Comparison of ENCODE assay signal across 17 mouse cellular contexts in genomic region chr1:60054659-60055058, GRCm38 (mm10). TPM values are rescaled to one million over a fixed set of nuclear protein-coding genes. Genes with fewer than 3 reads are reported as not detected.
DNase-seq lines count a peak whose midpoint lies in the region; ATAC-seq and TF ChIP-seq lines count a peak whose summit lies in the region.
"Had no signal": no experiment of that assay in that cellular context is flagged by ENCODE, and none has a peak within 500 bp of the region (broad histone marks: within the 10 kb centered on the region; RNA-seq: fewer than 3 reads in every experiment).

No protein-coding gene starts in this region.

- no peak overlapping the region for H3K4me2 ChIP-seq in forebrain, postnatal 0 days (ENCODE audit: low read depth)
- H3K4me2 ChIP-seq in forebrain, embryonic 13.5 days, result no peak overlapping the region
- H3K4me2 ChIP-seq in liver, embryonic 14.5 days (ENCODE audit: low read depth), result no peak overlapping the region
- H3K4me2 ChIP-seq: neural tube, embryonic 13.5 days had no signal

- no peaks in the 10 kb centered on the region for H3K4me1 ChIP-seq in forebrain, postnatal 0 days (ENCODE audit: insufficient read depth)
- no peaks in the 10 kb centered on the region for H3K4me1 ChIP-seq in forebrain, embryonic 13.5 days
- no peaks in the 10 kb centered on the region for H3K4me1 ChIP-seq in liver, embryonic 14.5 days (replicated peaks; ENCODE audit: control insufficient read depth in 2 of 2, insufficient read depth in 2 of 2, low read length in 1 of 2)
- peaks cover 17% of the 10 kb centered on the region for H3K4me1 ChIP-seq in E14TG2a.4 (replicated peaks; ENCODE audit: low read depth, low read length)
- H3K4me1 ChIP-seq: embryonic facial prominence, embryonic 10.5 days; hindbrain, embryonic 10.5 days; neural tube, embryonic 13.5 days had no signal

- ATAC-seq in forebrain, postnatal 0 days, result no peak
- ATAC-seq in forebrain, embryonic 13.5 days, result no peak
- ATAC-seq in liver, embryonic 14.5 days (ENCODE audit: insufficient read depth), result no peak

- no peak for DNase-seq in forebrain, postnatal 0 days
- DNase-seq in liver, embryonic 14.5 days (ENCODE audit: low read depth in 3 of 3, low spot score in 3 of 3), result no peak
- no peak for DNase-seq in liver
- DNase-seq in induced T-regulatory cell, adult 2 months (ENCODE audit: low read depth), result peak; percentile 59
- no peak for DNase-seq in adrenal gland, postnatal 10 days
- no peak for DNase-seq in gastrocnemius, postnatal 10 days
- DNase-seq: cerebellum, adult 9-10 months; kidney, adult 8-10 months; layer of hippocampus, adult 9-11 months; lung, postnatal 10 days; midbrain, embryonic 14.5 days; spleen, adult 18-20 months had no signal

- TF ChIP-seq EP300 in liver, embryonic 14.5 days (IDR thresholded peaks at IDR 0.05; ENCODE audit: low read depth), result no peak

- no peaks in the 10 kb centered on the region for H3K9me3 ChIP-seq in forebrain, postnatal 0 days (ENCODE audit: low read length)
- H3K9me3 ChIP-seq in forebrain, embryonic 13.5 days (replicated peaks), result no peaks in the 10 kb centered on the region
- H3K9me3 ChIP-seq in liver, embryonic 14.5 days (ENCODE audit: control insufficient read depth, low read length), result no peaks in the 10 kb centered on the region
- H3K9me3 ChIP-seq in E14TG2a.4 (ENCODE audit: low read length), result peaks cover 6% of the 10 kb centered on the region; the same call in 1 of the 2 replicates
- H3K9me3 ChIP-seq: embryonic facial prominence, embryonic 10.5 days; hindbrain, embryonic 10.5 days; neural tube, embryonic 13.5 days had no signal

- no peak overlapping the region for H3K9ac ChIP-seq in forebrain, postnatal 0 days
- H3K9ac ChIP-seq in forebrain, embryonic 13.5 days, result no peak overlapping the region
- no peak overlapping the region for H3K9ac ChIP-seq in liver, embryonic 14.5 days (replicated peaks)
- H3K9ac ChIP-seq: neural tube, embryonic 13.5 days had no signal

- 0 out of 2 replicates have a peak, but pooled peaks have one; percentile 12 for TF ChIP-seq CTCF in forebrain, postnatal 0 days (IDR thresholded peaks at IDR 0.05; ENCODE audit: low read depth)
- peak; percentile 49 for TF ChIP-seq CTCF in liver, embryonic 14.5 days (IDR thresholded peaks at IDR 0.05; ENCODE audit: low read depth)
- TF ChIP-seq CTCF in E14TG2a.4 (conservative IDR thresholded peaks at IDR 0.05; ENCODE audit: low read length), result peak; percentile 98

- H3K36me3 ChIP-seq in forebrain, postnatal 0 days (ENCODE audit: insufficient read depth), result no peaks in the 10 kb centered on the region
- H3K36me3 ChIP-seq in forebrain, embryonic 13.5 days (ENCODE audit: poor library complexity, severe bottlenecking), result no peaks in the 10 kb centered on the region
- H3K36me3 ChIP-seq in liver, embryonic 14.5 days (replicated peaks; ENCODE audit: control insufficient read depth, insufficient read depth, low read depth), result no peaks in the 10 kb centered on the region
- no peaks in the 10 kb centered on the region for H3K36me3 ChIP-seq in E14TG2a.4 (ENCODE audit: insufficient read depth, low read length)
- H3K36me3 ChIP-seq: embryonic facial prominence, embryonic 10.5 days; hindbrain, embryonic 10.5 days; neural tube, embryonic 13.5 days had no signal

- H3K27me3 ChIP-seq in forebrain, postnatal 0 days (ENCODE audit: insufficient read depth, low read length), result no peaks in the 10 kb centered on the region
- no peaks in the 10 kb centered on the region for H3K27me3 ChIP-seq in forebrain, embryonic 13.5 days
- H3K27me3 ChIP-seq in liver, embryonic 14.5 days (ENCODE audit: control insufficient read depth, insufficient read depth, low read length), result no peaks in the 10 kb centered on the region
- H3K27me3 ChIP-seq in E14TG2a.4 (ENCODE audit: insufficient read depth, low read length), result no peaks in the 10 kb centered on the region
- H3K27me3 ChIP-seq: neural tube, embryonic 13.5 days had no signal

- 38% methylated on average over 3 of the region's 3 CpGs for WGBS in forebrain, postnatal 0 days
- WGBS in forebrain, embryonic 13.5 days, result 38% methylated on average over 3 of the region's 3 CpGs
- 27% methylated on average over 3 of the region's 3 CpGs for WGBS in liver, embryonic 14.5 days (ENCODE audit: insufficient replicate concordance)

- no peak overlapping the region for H3K27ac ChIP-seq in forebrain, postnatal 0 days (ENCODE audit: low read depth, low read length)
- H3K27ac ChIP-seq in forebrain, embryonic 13.5 days, result no peak overlapping the region
- no peak overlapping the region for H3K27ac ChIP-seq in liver, embryonic 14.5 days
- H3K27ac ChIP-seq: embryonic facial prominence, embryonic 10.5 days; hindbrain, embryonic 10.5 days; neural tube, embryonic 13.5 days had no signal

- H3K4me3 ChIP-seq in forebrain, postnatal 0 days (ENCODE audit: low read depth, low read length), result no peak overlapping the region
- no peak overlapping the region for H3K4me3 ChIP-seq in forebrain, embryonic 13.5 days
- no peak overlapping the region for H3K4me3 ChIP-seq in liver, embryonic 14.5 days (ENCODE audit: insufficient read depth in 1 of 2, low read depth in 2 of 2, low read length in 2 of 2)
- H3K4me3 ChIP-seq in E14TG2a.4 (replicated peaks; ENCODE audit: low read length), result no peak overlapping the region
- H3K4me3 ChIP-seq: embryonic facial prominence, embryonic 10.5 days; hindbrain, embryonic 10.5 days; neural tube, embryonic 13.5 days had no signal

RNA-seq across cellular contexts. Expression of gene Ica1l, which starts 11.7 kb away (rescaled TPM):
- 63.2 and 63.6 TPM in 2 replicates for total RNA-seq in forebrain, postnatal 0 days (2014; rRNA removed)
- 57.3 and 67.5 TPM in 2 replicates for polyA plus RNA-seq in forebrain, postnatal 0 days (2015; fragmentation: Nextera tagmentation; extraction: Ambion mirVana)
- 11.4 and 13.4 TPM in 2 replicates for polyA plus RNA-seq in forebrain, embryonic 13.5 days (2015; fragmentation: Nextera tagmentation; extraction: Ambion mirVana)
- 0.18 and 0.22 TPM in 2 replicates for polyA plus RNA-seq in liver, embryonic 14.5 days (2012; rRNA removed)
- polyA plus RNA-seq in liver, embryonic 14.5 days (2014; fragmentation: Nextera tagmentation; extraction: Ambion mirVana), result 0.10 and 0.61 TPM in 2 replicates
- 1 to 10 TPM; 1.8 to 2.8 TPM for total RNA-seq in adrenal gland, postnatal 10 days (2021)
- under 1 TPM; 0.35 to 0.72 TPM for total RNA-seq in gastrocnemius, postnatal 10 days (2021)

RNA-seq across cellular contexts. Expression of gene Carf, which starts 43.4 kb away (rescaled TPM):
- 15.6 and 30.2 TPM in 2 replicates for total RNA-seq in forebrain, postnatal 0 days (2014; rRNA removed)
- polyA plus RNA-seq in forebrain, postnatal 0 days (2015; fragmentation: Nextera tagmentation; extraction: Ambion mirVana), result 5.3 and 7.0 TPM in 2 replicates
- 6.6 and 6.9 TPM in 2 replicates for polyA plus RNA-seq in forebrain, embryonic 13.5 days (2015; fragmentation: Nextera tagmentation; extraction: Ambion mirVana)
- polyA plus RNA-seq in liver, embryonic 14.5 days (2012; rRNA removed), result 1.5 TPM in 2 replicates
- 1.5 and 1.9 TPM in 2 replicates for polyA plus RNA-seq in liver, embryonic 14.5 days (2014; fragmentation: Nextera tagmentation; extraction: Ambion mirVana)
- 10 to 100 TPM; 12.6 to 18.2 TPM for total RNA-seq in adrenal gland, postnatal 10 days (2021)
- total RNA-seq in gastrocnemius, postnatal 10 days (2021), result 10 to 100 TPM in 1 of 2 experiments, 1 to 10 TPM in 1; 7.7 to 11.6 TPM

RNA-seq across cellular contexts. Expression of gene Wdr12, which starts 43.8 kb away (rescaled TPM):
- 29.2 and 33.2 TPM in 2 replicates for total RNA-seq in forebrain, postnatal 0 days (2014; rRNA removed)
- 51.8 and 55.3 TPM in 2 replicates for polyA plus RNA-seq in forebrain, postnatal 0 days (2015; fragmentation: Nextera tagmentation; extraction: Ambion mirVana)
- polyA plus RNA-seq in forebrain, embryonic 13.5 days (2015; fragmentation: Nextera tagmentation; extraction: Ambion mirVana), result 50.8 and 54.0 TPM in 2 replicates
- 6.7 and 14.4 TPM in 2 replicates for polyA plus RNA-seq in liver, embryonic 14.5 days (2012; rRNA removed)
- polyA plus RNA-seq in liver, embryonic 14.5 days (2014; fragmentation: Nextera tagmentation; extraction: Ambion mirVana), result 38.2 and 42.1 TPM in 2 replicates
- 10 to 100 TPM; 17.5 to 18.2 TPM for total RNA-seq in adrenal gland, postnatal 10 days (2021)
- 10 to 100 TPM; 13.4 to 14.2 TPM for total RNA-seq in gastrocnemius, postnatal 10 days (2021)

Comparison
In these comparisons a context has a peak if more than half of its experiments do, and no peak if none do; other contexts are left out.
1. CTCF ChIP-seq: peak in every context shown above with its lines; median percentile 98 in E14TG2a.4; 49 in liver, embryonic 14.5 days; 12 in forebrain, postnatal 0 days.
2. RNA of gene Ica1l, which starts 11.7 kb away (total RNA-seq): 63.2 to 63.6 TPM in forebrain, postnatal 0 days; 1.8 to 2.8 TPM in adrenal gland, postnatal 10 days and 0.35 to 0.72 TPM in gastrocnemius, postnatal 10 days; every median in the first group is over 10 times any median in the second.